Mouse (Mus musculus): ENCODE data around the gene Olfm3.

DNA sequence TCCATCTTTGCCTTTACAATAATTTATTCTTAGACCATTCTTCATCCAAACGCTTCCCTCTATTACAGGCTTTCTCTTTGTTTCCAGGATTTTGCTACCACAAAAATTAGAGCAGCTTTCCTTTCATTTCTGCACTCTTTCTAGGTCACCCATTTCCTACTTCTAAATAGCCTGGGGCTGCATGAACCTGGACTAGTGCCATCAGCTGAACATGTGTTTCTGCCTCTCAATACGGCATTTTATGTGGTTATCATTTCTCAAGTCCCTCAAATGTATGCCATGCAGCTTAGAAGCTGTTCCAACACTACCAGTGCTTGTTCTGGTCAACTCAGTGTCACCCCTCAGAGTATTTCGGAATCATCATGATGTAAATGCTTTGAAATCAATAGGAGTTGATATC, 191.6 kb downstream of the Olfm3 start:
- no peak for TF ChIP-seq CTCF (IDR thresholded peaks at IDR 0.05; ENCODE audit: control insufficient read depth, insufficient read depth, low read length)
- no peak for TF ChIP-seq POLR2A (IDR thresholded peaks at IDR 0.05; ENCODE audit: borderline replicate concordance, control insufficient read depth, low read depth, low read length)
